Mouse (Mus musculus): ENCODE measurements around the gene Sar1a. TPM values are rescaled to one million over a fixed set of nuclear protein-coding genes. Genes with fewer than 3 reads are reported as not detected.

Sar1a gene
- polyA plus RNA-seq, 1 experiment from 2014 or later = 273 TPM

DNA sequence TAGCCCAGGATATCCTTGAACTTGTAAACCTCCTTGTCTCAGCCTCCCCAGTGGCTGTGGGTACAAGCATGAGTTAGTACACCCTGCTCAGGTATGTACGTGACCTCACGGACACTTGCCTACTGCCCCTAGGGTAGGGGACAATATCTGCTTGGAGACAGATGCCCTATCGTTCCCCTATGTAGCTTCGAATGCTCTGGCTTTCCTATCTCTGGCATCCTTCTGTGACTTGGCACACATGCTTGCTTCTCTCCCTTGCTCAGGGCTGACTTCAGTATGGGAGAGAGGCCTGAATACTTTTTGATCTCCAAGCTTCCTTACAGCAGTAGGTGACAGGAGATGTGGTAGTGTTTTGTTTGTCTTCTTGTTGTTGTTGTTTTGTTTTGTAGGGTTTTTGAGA, 34.0 kb downstream of the Sar1a start:
- WGBS = 92% methylated on average over 4 of the region's 4 CpGs
- ATAC-seq (replicated peaks; ENCODE audit: insufficient number of reproducible peaks, low FRiP score, low TSS enrichment, low read depth) = no peak
- no peak for DNase-seq (ENCODE audit: low spot score)
- H3K4me2 ChIP-seq (ENCODE audit: low read depth, low read length) = no peak overlapping the region
- H3K36me3 ChIP-seq (replicated peaks; ENCODE audit: control insufficient read depth, insufficient read depth, low read depth, low read length) = no peaks in the 10 kb centered on the region
- no peaks in the 10 kb centered on the region for H3K27me3 ChIP-seq (ENCODE audit: control insufficient read depth, insufficient read depth, low read length)
- no peaks in the 10 kb centered on the region; the same call in 1 of the 2 replicates for H3K4me1 ChIP-seq (ENCODE audit: control insufficient read depth, insufficient read depth, low read length)
- no peak overlapping the region for H3K9ac ChIP-seq (replicated peaks; ENCODE audit: low read length)
- H3K27ac ChIP-seq (replicated peaks; ENCODE audit: low read depth, low read length) = no peak overlapping the region
- no peak overlapping the region for H3K4me3 ChIP-seq (ENCODE audit: low read depth, low read length)
- H3K9me3 ChIP-seq (replicated peaks; ENCODE audit: control insufficient read depth, low read length) = no peaks in the 10 kb centered on the region

GRCm38 (mm10) chr10:61714771-61715461, 34.8 kb downstream of the Sar1a start, which contains the start of gene Aifm2:
Aifm2 (plus strand) TSS chr10:61715263.
- ATAC-seq (replicated peaks; ENCODE audit: insufficient number of reproducible peaks, low FRiP score, low TSS enrichment, low read depth) (peak; percentile 90), DNase-seq (ENCODE audit: low spot score) (peak; percentile 72)
- H3K4me2 ChIP-seq (ENCODE audit: low read depth, low read length) = peak within 1 kb of the TSS; percentile 87
- WGBS = 18% methylated on average over 28 of the region's 36 CpGs
- no peaks in the 10 kb centered on the region; the same call in 1 of the 2 replicates for H3K4me1 ChIP-seq (ENCODE audit: control insufficient read depth, insufficient read depth, low read length)
- no peaks in the 10 kb centered on the region for H3K36me3 ChIP-seq (replicated peaks; ENCODE audit: control insufficient read depth, insufficient read depth, low read depth, low read length)
- no peaks in the 10 kb centered on the region for H3K27me3 ChIP-seq (ENCODE audit: control insufficient read depth, insufficient read depth, low read length)
- peak within 1 kb of the TSS; percentile 54 for H3K4me3 ChIP-seq (ENCODE audit: low read depth, low read length)
- H3K9ac ChIP-seq (replicated peaks; ENCODE audit: low read length) = peak within 1 kb of the TSS; percentile 47; the same call in 1 of the 2 replicates
- H3K9me3 ChIP-seq (replicated peaks; ENCODE audit: control insufficient read depth, low read length) = no peaks in the 10 kb centered on the region
- H3K27ac ChIP-seq (replicated peaks; ENCODE audit: low read depth, low read length) = no peak within 1 kb of the TSS

- 4% methylated on average over 11 of the region's 11 CpGs for WGBS
- Histone ChIP-seq H3K36me3 (replicated peaks; ENCODE audit: control insufficient read depth, insufficient read depth, low read depth, low read length) (no peaks in the 10 kb centered on the region), H3K4me2 (ENCODE audit: low read depth, low read length) (peak overlapping the region; percentile 87), H3K9me3 (replicated peaks; ENCODE audit: control insufficient read depth, low read length) (no peaks in the 10 kb centered on the region), H3K4me3 (ENCODE audit: low read depth, low read length) (peak overlapping the region; percentile 54), H3K27me3 (ENCODE audit: control insufficient read depth, insufficient read depth, low read length) (no peaks in the 10 kb centered on the region), H3K4me1 (ENCODE audit: control insufficient read depth, insufficient read depth, low read length) (no peaks in the 10 kb centered on the region; the same call in 1 of the 2 replicates), H3K9ac (replicated peaks; ENCODE audit: low read length) (peak overlapping the region; percentile 47; the same call in 1 of the 2 replicates), H3K27ac (replicated peaks; ENCODE audit: low read depth, low read length) (no peak overlapping the region)
- no peak for ATAC-seq (replicated peaks; ENCODE audit: insufficient number of reproducible peaks, low FRiP score, low TSS enrichment, low read depth)
- no peak for DNase-seq (ENCODE audit: low spot score)
These were observed 35.4 kb downstream of the Sar1a start for GRCm38 (mm10) chr10:61715462-61715837.

DNA sequence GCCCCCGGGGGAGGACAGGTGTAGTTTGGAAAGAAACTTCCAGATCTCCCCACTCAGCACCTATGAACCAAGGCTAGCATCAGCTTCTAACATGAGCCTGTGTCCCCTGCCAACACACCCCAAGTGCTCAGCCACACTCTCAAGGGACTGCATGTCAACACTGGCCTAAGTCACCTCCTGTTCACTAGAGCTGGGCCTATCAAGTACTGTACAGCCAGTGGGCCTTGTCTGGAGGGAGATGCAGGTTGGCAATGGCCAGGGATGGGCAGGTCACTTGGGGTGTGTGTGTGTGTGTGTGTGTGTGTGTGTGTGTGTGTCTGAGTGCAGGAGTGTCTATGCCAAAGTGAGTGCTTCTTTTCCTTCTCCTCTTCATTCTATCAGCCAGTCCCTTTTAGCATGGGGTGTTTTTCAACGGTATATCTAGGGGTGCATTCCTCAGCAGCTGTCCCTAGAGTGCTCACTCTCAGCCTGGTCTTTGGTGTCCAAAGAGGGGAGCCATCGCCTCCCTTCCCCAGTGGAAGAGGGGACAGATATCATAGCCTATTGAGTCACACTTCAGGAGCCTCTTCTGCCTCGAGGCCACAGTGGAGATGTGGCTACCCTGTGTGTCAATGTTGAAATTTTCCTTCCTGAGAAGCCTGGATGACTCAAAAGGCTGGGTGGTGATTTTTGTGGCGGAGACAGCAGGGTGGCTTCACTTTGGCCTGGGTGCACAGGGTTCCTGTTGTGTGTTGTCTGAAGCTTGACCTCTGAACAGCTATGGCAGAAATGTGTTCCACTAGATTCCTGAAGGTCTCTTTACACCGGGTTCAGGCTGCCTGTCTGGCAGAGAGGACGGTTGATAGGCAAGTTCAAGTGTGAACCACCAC, 36.1 kb downstream of the Sar1a start:
- DNase-seq (ENCODE audit: low spot score) (no peak), ATAC-seq (replicated peaks; ENCODE audit: insufficient number of reproducible peaks, low FRiP score, low TSS enrichment, low read depth) (0 out of 2 replicates have a peak, but pooled peaks have one; percentile 35)
- H3K27ac ChIP-seq (replicated peaks; ENCODE audit: low read depth, low read length) = no peak overlapping the region
- no peaks in the 10 kb centered on the region; the same call in 1 of the 2 replicates for H3K4me1 ChIP-seq (ENCODE audit: control insufficient read depth, insufficient read depth, low read length)
- H3K9ac ChIP-seq (replicated peaks; ENCODE audit: low read length) = no peak overlapping the region
- H3K27me3 ChIP-seq (ENCODE audit: control insufficient read depth, insufficient read depth, low read length) = no peaks in the 10 kb centered on the region
- no peaks in the 10 kb centered on the region for H3K9me3 ChIP-seq (replicated peaks; ENCODE audit: control insufficient read depth, low read length)
- no peaks in the 10 kb centered on the region for H3K36me3 ChIP-seq (replicated peaks; ENCODE audit: control insufficient read depth, insufficient read depth, low read depth, low read length)
- WGBS = 78% methylated on average over 7 of the region's 7 CpGs
- no peak overlapping the region for H3K4me3 ChIP-seq (ENCODE audit: low read depth, low read length)
- H3K4me2 ChIP-seq (ENCODE audit: low read depth, low read length) = no peak overlapping the region

GRCm38 (mm10) chr10:61717406-61718296, 37.6 kb downstream of the Sar1a start:
- H3K4me1 ChIP-seq (ENCODE audit: control insufficient read depth, insufficient read depth, low read length) = no peaks in the 10 kb centered on the region; the same call in 1 of the 2 replicates
- H3K27me3 ChIP-seq (ENCODE audit: control insufficient read depth, insufficient read depth, low read length) = no peaks in the 10 kb centered on the region
- H3K36me3 ChIP-seq (replicated peaks; ENCODE audit: control insufficient read depth, insufficient read depth, low read depth, low read length) = no peaks in the 10 kb centered on the region
- no peak for DNase-seq (ENCODE audit: low spot score)
- H3K9me3 ChIP-seq (replicated peaks; ENCODE audit: control insufficient read depth, low read length) = no peaks in the 10 kb centered on the region
- no peak overlapping the region for H3K27ac ChIP-seq (replicated peaks; ENCODE audit: low read depth, low read length)
- whole genome bisulfite sequencing = 91% methylated on average over 12 of the region's 12 CpGs
- no peak overlapping the region for H3K4me3 ChIP-seq (ENCODE audit: low read depth, low read length)
- no peak overlapping the region for H3K9ac ChIP-seq (replicated peaks; ENCODE audit: low read length)
- no peak overlapping the region for H3K4me2 ChIP-seq (ENCODE audit: low read depth, low read length)
- ATAC-seq (replicated peaks; ENCODE audit: insufficient number of reproducible peaks, low FRiP score, low TSS enrichment, low read depth) = no peak

DNA sequence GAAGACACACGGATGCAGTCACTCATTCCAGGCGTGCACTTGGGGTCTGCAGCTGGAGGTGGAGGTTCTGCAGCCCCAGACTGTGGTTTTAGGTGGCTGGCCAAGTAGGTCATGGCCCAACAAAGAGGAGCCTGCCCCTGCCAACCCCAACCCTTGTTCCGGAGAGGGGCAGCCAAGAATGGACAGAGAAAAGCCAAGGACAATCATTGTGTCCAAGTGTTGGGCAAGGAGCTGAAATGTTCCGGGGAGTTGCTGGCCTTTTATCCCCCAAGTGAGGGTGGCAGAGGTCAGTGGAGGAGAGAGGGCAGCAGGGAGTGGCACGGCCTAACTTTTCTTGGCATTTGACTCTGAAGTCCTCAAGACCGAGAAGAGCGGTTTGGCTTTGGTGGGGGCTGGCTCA, 40.2 kb downstream of the Sar1a start:
- H3K36me3 ChIP-seq (replicated peaks; ENCODE audit: control insufficient read depth, insufficient read depth, low read depth, low read length) = no peaks in the 10 kb centered on the region
- H3K27me3 ChIP-seq (ENCODE audit: control insufficient read depth, insufficient read depth, low read length) = no peaks in the 10 kb centered on the region
- H3K4me2 ChIP-seq (ENCODE audit: low read depth, low read length) = no peak overlapping the region
- H3K4me3 ChIP-seq (ENCODE audit: low read depth, low read length) = no peak overlapping the region
- no peak overlapping the region for H3K9ac ChIP-seq (replicated peaks; ENCODE audit: low read length)
- H3K9me3 ChIP-seq (replicated peaks; ENCODE audit: control insufficient read depth, low read length) = no peaks in the 10 kb centered on the region
- no peak for ATAC-seq (replicated peaks; ENCODE audit: insufficient number of reproducible peaks, low FRiP score, low TSS enrichment, low read depth)
- 89% methylated on average over 7 of the region's 7 CpGs for WGBS
- no peaks in the 10 kb centered on the region; the same call in 1 of the 2 replicates for H3K4me1 ChIP-seq (ENCODE audit: control insufficient read depth, insufficient read depth, low read length)
- DNase-seq (ENCODE audit: low spot score) = no peak
- H3K27ac ChIP-seq (replicated peaks; ENCODE audit: low read depth, low read length) = no peak overlapping the region

DNA sequence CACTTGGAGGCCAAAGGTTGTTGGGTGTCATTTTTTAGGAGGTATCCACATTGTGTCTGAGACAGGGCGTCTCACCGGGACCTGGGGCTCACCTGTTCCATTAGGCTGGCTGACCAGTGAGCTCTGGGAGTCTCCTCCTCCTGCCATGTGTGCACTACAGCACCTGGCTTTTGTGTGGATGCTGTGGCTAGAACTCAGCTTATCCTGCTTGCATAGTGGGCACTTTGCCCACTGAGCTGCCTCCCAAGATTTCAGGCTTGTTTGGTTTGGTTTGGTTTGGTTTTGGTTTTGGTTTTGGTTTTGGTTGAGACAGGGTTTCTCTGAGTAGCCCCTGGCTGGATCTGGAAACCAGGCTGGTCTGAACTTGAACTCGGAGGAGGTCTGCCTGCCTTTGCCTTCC, 42.1 kb downstream of the Sar1a start:
- no peaks in the 10 kb centered on the region for H3K4me1 ChIP-seq (ENCODE audit: control insufficient read depth, insufficient read depth, low read length)
- H3K27me3 ChIP-seq (ENCODE audit: control insufficient read depth, insufficient read depth, low read length) = no peaks in the 10 kb centered on the region
- no peaks in the 10 kb centered on the region for H3K9me3 ChIP-seq (replicated peaks; ENCODE audit: control insufficient read depth, low read length)
- no peak overlapping the region for H3K27ac ChIP-seq (replicated peaks; ENCODE audit: low read depth, low read length)
- WGBS = 80% methylated on average over 3 of the region's 3 CpGs
- ATAC-seq (replicated peaks; ENCODE audit: insufficient number of reproducible peaks, low FRiP score, low TSS enrichment, low read depth) = no peak
- no peak overlapping the region for H3K4me3 ChIP-seq (ENCODE audit: low read depth, low read length)
- DNase-seq (ENCODE audit: low spot score) = no peak
- no peaks in the 10 kb centered on the region for H3K36me3 ChIP-seq (replicated peaks; ENCODE audit: control insufficient read depth, insufficient read depth, low read depth, low read length)
- H3K9ac ChIP-seq (replicated peaks; ENCODE audit: low read length) = no peak overlapping the region
- H3K4me2 ChIP-seq (ENCODE audit: low read depth, low read length) = no peak overlapping the region

All from embryonic facial prominence, embryonic 11.5 days (tissue).